Mouse (Mus musculus) liver, embryonic 14.5 days (tissue): ENCODE results near the gene Trio. TPM values are rescaled to one million over a fixed set of nuclear protein-coding genes. Genes with fewer than 3 reads are reported as not detected.

Experiments
- ATAC-seq: fragments of 200-750 bp; cut with Nextera tagmentation; 2 replicates; pipeline ENCODE4 v1.8.0; 2017; ENCODE audit warnings: moderate number of reproducible peaks, mild to moderate bottlenecking, moderate library complexity; ENCODE audit not compliant: insufficient read depth
- DNase-seq, 3 experiments: peaks; one replicate each; pipeline ENCODE4 v3.0.0-alpha.2; 2012 to 2013; ENCODE audit warnings: low read depth in 3 of 3, low spot score in 3 of 3
- H3K27ac ChIP-seq: fragments of 300-500 bp; sonication (generic); 2 replicates; pipeline ENCODE4 v1.5.1; 2014; ENCODE audit warnings: moderate library complexity, mild to moderate bottlenecking, control low read depth, inconsistent platforms
- H3K27me3 ChIP-seq: fragments of 300-500 bp; sonication (generic); 2 replicates; pipeline ENCODE4 v1.6.1; 2014; ENCODE audit warnings: mild to moderate bottlenecking, low read length, moderate library complexity; ENCODE audit not compliant: control insufficient read depth, insufficient read depth
- H3K36me3 ChIP-seq: fragments of 300-500 bp; sonication (generic); replicated peaks from 2 replicates; pipeline ENCODE4 v1.6.1; 2014; ENCODE audit warnings: low read depth; ENCODE audit not compliant: control insufficient read depth, insufficient read depth
- H3K4me1 ChIP-seq, 2 experiments: fragments of 200-500 bp in 1 of 2; fragments of 300-500 bp in 1 of 2; sonication (generic) in 1 of 2; replicated peaks; 2 replicates each; pipeline ENCODE4 v1.6.1; 2012 to 2014; ENCODE audit warnings: antibody characterized with exemption in 1 of 2, inconsistent platforms in 1 of 2, low read length in 1 of 2; ENCODE audit not compliant: control insufficient read depth in 2 of 2, insufficient read depth in 2 of 2
- H3K4me2 ChIP-seq: fragments of 300-500 bp; sonication (generic); 2 replicates; pipeline ENCODE4 v1.6.1; 2014; ENCODE audit warnings: low read depth, mild to moderate bottlenecking, control low read depth, moderate library complexity
- H3K4me3 ChIP-seq, 2 experiments: fragments of 200-500 bp in 1 of 2; fragments of 300-500 bp in 1 of 2; sonication (generic) in 1 of 2; 2 replicates each; pipeline ENCODE4 v1.5.1; 2012 to 2014; ENCODE audit warnings: low read depth in 2 of 2, low read length in 2 of 2, mild to moderate bottlenecking in 2 of 2, control low read depth in 1 of 2, inconsistent platforms in 1 of 2, moderate library complexity in 1 of 2; ENCODE audit not compliant: insufficient read depth in 1 of 2
- H3K9ac ChIP-seq: fragments of 300-500 bp; sonication (generic); replicated peaks from 2 replicates; pipeline ENCODE4 v1.6.1; 2014; ENCODE audit warnings: mild to moderate bottlenecking, control low read depth, moderate library complexity
- H3K9me3 ChIP-seq: fragments of 300-500 bp; sonication (generic); 2 replicates; pipeline ENCODE4 v1.6.1; 2016; ENCODE audit warnings: low read length, mixed read lengths; ENCODE audit not compliant: control insufficient read depth
- CTCF ChIP-seq: IDR thresholded peaks from 2 replicates; pipeline ENCODE4 v1.5.1; 2016; ENCODE audit warnings: antibody characterized with exemption, low read depth, control low read depth
- EP300 ChIP-seq: IDR thresholded peaks from 2 replicates; pipeline ENCODE4 v1.6.1; 2016; ENCODE audit warnings: antibody characterized with exemption, low read depth
- WGBS: fragments of 180-500 bp; shearing (Covaris S2); extraction: QIAGEN DNeasy Blood & Tissue Kit; methylation state at CpG from one replicate; pipeline ENCODE4 v1.1.7; 2014; ENCODE audit not compliant: insufficient replicate concordance; 5-methylcytosine and 5-hydroxymethylcytosine counted together
- polyA plus RNA-seq, 2 experiments: library from polyadenylated mRNA; depleted of rRNA in 1 of 2; stranded (reverse) in 1 of 2; unstranded in 1 of 2; fragments of >200 nt; fragmentation: Nextera tagmentation in 1 of 2; extraction: Ambion mirVana in 1 of 2; gene quantifications; 2 replicates each; pipeline versions ENCODE4 v1.2.1 to v1.2.3; 2012 to 2014

The Trio gene
- polyA plus RNA-seq, 2 experiments: 2.6 to 6.0 TPM

DNA sequence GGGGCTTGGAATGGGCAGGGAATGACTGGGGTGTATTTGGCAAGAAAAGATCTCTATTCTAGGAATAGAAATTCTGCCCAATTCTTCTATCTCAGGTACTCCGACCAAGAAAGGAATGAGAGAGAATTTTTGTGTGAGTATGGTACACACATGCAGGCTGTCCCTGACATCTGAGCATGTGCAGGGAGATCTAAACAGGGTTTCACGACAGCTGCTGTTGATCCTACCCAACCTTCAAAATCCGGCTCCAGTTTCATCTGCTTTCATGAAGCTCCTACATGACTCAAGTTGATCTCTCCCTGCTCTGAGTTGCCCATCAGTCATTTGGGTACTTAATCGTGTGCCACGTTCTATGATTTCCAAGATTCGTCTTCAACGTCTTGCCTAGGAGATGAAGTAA, 3.7 kb upstream of the Trio start:
- Histone ChIP-seq H3K9ac (no peak overlapping the region), H3K36me3 (no peaks in the 10 kb centered on the region), H3K4me1 (0 out of 4 replicates have a peak, but pooled peaks cover 0 to 2% of the 10 kb centered on the region in 2 experiments), H3K27ac (no peak overlapping the region), H3K27me3 (peaks cover 31% of the 10 kb centered on the region), H3K9me3 (no peaks in the 10 kb centered on the region), H3K4me3 (no peak overlapping the region), H3K4me2 (no peak overlapping the region)
- no peak for ATAC-seq
- no peak for TF ChIP-seq CTCF
- no peak for TF ChIP-seq EP300
- whole genome bisulfite sequencing: 66% methylated on average over 7 of the region's 7 CpGs
- DNase-seq: no peak

DNA sequence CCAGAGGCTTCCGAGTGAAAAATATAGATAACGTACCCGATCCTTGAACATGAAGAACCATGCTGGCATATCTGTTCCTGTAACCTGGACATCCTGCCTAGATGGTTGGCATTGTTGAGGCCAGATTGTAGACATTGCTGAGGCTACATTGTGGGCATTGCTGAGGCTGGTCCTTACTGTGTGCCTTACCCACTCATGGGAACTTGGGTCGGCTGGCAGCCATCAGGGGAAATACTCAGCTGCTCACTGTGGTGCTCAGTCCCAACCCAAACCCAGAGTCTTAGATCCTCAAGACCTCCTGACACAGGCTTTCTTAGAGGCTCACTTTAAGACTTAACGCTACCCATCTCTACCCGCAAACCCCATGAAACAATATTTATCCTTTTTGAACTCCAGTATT, 2.9 kb upstream of the Trio start:
- no peaks in the 10 kb centered on the region for H3K9me3 ChIP-seq
- ATAC-seq: no peak

DNA sequence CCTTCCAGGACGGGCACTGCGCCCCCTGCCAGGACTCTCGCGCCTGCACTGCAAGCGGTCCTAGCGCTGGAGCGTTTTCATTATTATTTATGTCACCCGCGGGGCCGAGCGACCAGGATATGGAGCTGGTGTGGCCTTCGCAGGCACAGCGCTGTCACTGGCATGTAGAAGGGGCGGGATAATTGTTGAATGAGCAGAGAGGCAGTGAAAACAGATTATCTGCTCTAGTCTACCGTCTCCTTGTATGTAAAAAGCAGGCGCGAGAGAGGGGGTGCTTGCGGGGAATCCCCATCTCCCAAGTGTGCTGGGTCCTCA, 476 bp upstream of the Trio start:
- peaks cover 52% of the 10 kb centered on the region for H3K27me3 ChIP-seq
- TF ChIP-seq CTCF (peak; percentile 73), EP300 (no peak)
- H3K36me3 ChIP-seq: no peaks in the 10 kb centered on the region
- H3K4me1 ChIP-seq: peaks cover 0 to 10% of the 10 kb centered on the region in 2 experiments; a peak in 2 of 4 replicates
- peak overlapping the region; percentile 67 for H3K4me2 ChIP-seq
- H3K9me3 ChIP-seq: no peaks in the 10 kb centered on the region
- DNase-seq (no peak), ATAC-seq (no peak)
- H3K27ac ChIP-seq: no peak overlapping the region
- 1% methylated on average over 18 of the region's 18 CpGs for WGBS
- peak overlapping the region; percentile 52 to 61 for H3K4me3 ChIP-seq
- no peak overlapping the region for H3K9ac ChIP-seq

More for the DNA sequence above, 2.9 kb upstream of the Trio start:
- Histone ChIP-seq H3K4me1 (0 out of 4 replicates have a peak, but pooled peaks cover 0 to 2% of the 10 kb centered on the region in 2 experiments), H3K4me2 (no peak overlapping the region), H3K36me3 (no peaks in the 10 kb centered on the region), H3K4me3 (no peak overlapping the region), H3K9ac (no peak overlapping the region), H3K27me3 (peaks cover 39% of the 10 kb centered on the region), H3K27ac (no peak overlapping the region)
- no peak for DNase-seq
- TF ChIP-seq CTCF (no peak), EP300 (no peak)
- 70% methylated on average over 6 of the region's 6 CpGs for WGBS

DNA sequence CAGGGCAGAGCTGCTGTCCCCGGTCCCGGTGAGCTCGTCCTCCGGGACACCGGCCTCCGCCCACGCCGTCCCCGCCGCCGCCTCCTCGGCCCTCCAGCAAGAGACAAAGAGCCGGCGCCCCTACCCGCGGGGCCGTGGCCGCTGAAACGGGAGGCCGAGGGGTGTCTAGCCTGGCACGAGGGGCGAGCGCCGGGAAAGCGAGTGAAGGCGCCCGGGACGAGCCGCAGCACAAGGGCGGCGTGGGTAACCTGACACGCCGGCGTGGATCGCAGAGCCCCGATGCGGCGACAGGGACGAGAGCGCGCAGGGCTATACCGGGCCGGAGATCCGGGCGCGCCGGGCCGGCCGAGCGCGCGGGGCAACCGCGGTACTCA, 696 bp downstream of the Trio start:
- H3K27me3 ChIP-seq: peaks cover 55% of the 10 kb centered on the region
- H3K9me3 ChIP-seq: no peaks in the 10 kb centered on the region
- TF ChIP-seq EP300 (no peak), CTCF (no peak)

DNA sequence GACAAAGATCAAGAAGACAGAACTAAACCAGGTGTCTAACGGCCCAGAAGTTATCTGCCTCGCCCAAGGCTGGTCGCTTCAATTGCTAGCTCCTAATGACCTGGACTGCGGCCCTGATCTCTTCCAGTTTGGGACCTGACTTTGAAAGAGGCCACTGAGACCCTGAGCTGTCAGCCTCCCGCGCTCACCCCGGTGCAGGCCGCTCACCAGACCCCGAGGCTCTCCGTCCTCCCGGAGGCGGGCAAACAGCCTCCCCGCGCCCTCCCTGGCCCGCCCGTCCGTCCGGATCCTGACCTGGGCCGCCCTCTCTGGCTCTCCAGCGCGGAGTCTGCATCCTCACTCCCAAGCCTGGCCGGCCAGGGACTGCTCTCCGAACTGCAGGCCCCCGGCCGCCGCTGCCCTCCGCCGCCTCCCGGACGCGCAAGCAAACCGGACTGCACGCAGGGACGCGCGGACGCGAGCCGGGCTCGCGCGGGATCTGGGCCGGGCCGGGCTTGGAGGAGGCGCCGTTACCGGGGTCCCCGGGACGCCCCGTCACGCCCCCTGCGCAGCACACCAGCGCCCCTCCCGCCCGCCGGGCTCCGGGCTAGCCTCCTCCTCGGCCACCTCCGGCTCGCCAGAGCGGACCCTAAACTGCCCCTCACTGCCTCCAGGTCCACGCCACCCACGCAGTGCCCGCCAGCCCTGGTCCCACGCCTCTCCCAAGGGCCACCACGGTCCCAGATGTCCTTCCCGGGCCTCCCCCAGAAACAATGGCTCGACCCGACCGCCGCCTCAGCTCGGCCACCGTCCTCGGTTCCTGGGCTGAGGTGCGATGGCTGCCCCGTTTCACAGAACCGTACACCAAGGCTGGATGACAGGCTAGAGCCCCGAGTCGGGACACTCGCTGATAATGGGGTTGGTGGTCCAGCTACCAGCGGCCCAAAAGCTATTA, 1.4 kb downstream of the Trio start:
- H3K4me1 ChIP-seq: peaks cover 0 to 13% of the 10 kb centered on the region in 2 experiments; a peak in 3 of 4 replicates
- H3K9me3 ChIP-seq: no peaks in the 10 kb centered on the region
- H3K36me3 ChIP-seq: no peaks in the 10 kb centered on the region
- peaks cover 55% of the 10 kb centered on the region for H3K27me3 ChIP-seq
- no peak overlapping the region for H3K27ac ChIP-seq
- H3K4me2 ChIP-seq: peak overlapping the region; percentile 67
- H3K9ac ChIP-seq: no peak overlapping the region; the same call in 1 of the 2 replicates
- H3K4me3 ChIP-seq: peak overlapping the region; percentile 48 to 61
- WGBS: 2% methylated on average over 78 of the region's 81 CpGs
- ATAC-seq (peak; percentile 38), DNase-seq (peak in 1 of 3 experiments; percentile 4)
- TF ChIP-seq CTCF (no peak), EP300 (no peak)

More for the DNA sequence above, 696 bp downstream of the Trio start:
- WGBS: under 1% methylated on average over 51 of the region's 54 CpGs
- peak overlapping the region; percentile 67 for H3K4me2 ChIP-seq
- H3K9ac ChIP-seq: peak overlapping the region; percentile 50
- peak overlapping the region; percentile 48 to 61 for H3K4me3 ChIP-seq
- H3K27ac ChIP-seq: no peak overlapping the region
- DNase-seq (no peak), ATAC-seq (peak; percentile 2; the same call in 1 of the 2 replicates)
- no peaks in the 10 kb centered on the region for H3K36me3 ChIP-seq
- peaks cover 0 to 13% of the 10 kb centered on the region in 2 experiments; a peak in 3 of 4 replicates for H3K4me1 ChIP-seq
